Mouse (Mus musculus) testis, adult 2 months (tissue): ENCODE data around the gene Wfdc15a.

Experiments
- CTCF ChIP-seq: fragments of 200-500 bp; IDR thresholded peaks from 2 replicates; pipeline ENCODE4 v1.5.1; 2012; ENCODE audit warnings: low read depth, mild to moderate bottlenecking, inconsistent platforms, low read length, moderate library complexity; ENCODE audit not compliant: control insufficient read depth, insufficient read depth, insufficient replicate concordance
- POLR2A ChIP-seq: fragments of 200-500 bp; IDR thresholded peaks from 2 replicates; pipeline ENCODE4 v1.6.1; 2012; ENCODE audit warnings: low read depth, mild to moderate bottlenecking, inconsistent platforms, low read length, moderate library complexity; ENCODE audit not compliant: control insufficient read depth

DNA sequence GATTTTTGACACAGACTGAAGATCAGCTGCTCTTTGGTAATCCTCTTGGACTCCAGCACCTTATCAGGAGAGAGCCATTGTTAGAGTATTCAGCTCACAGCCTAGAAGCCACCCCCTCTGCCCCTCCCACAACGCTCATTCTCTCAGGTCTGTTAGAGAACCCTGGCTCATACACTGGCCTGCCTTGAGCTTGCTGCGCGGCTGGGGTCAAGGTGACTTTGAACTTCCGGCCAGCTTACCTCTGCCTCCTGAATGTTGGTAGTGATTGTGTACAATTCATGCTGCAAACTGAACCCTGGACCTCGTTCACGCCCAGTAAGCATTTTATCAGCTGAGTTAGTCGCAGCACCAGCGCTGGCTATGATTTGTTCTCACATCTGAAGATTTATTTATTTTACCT lies 32.7 kb upstream of the Wfdc15a start:
- TF ChIP-seq CTCF = no peak
- no peak for TF ChIP-seq POLR2A
